Mouse (Mus musculus): Measurements from ENCODE around the gene 4930558K02Rik. TPM values are rescaled to one million over a fixed set of nuclear protein-coding genes. Genes with fewer than 3 reads are reported as not detected.

Gene 4930558K02Rik
- polyA plus RNA-seq, 1 experiment from 2014 or later: not detected

DNA sequence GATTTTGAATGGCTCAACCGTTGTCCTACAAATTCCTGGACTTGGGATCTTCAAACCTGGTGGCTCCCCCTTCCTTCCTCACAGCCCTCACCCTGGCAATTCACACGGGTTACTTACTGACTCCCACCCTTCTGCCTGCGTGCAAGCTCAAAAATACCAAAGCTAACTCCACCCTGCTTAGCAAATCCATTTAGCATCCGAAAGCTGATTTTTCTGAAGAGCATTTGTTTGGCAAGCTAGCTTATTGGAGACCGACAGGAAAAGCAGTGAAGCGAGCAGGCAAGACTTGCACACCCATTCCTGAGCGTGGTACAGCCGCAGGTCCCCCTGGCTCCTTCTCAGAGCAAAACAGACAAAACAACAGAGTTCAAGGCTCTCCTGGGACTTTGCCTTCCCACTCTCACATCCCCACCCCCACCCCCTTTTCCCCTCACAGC lies 29.2 kb upstream of the 4930558K02Rik start:
- H3K4me3 ChIP-seq (replicated peaks): no peak overlapping the region
- H3K36me3 ChIP-seq: no peaks in the 10 kb centered on the region
- no peak overlapping the region for H3K4me2 ChIP-seq
- ATAC-seq (replicated peaks; ENCODE audit: low FRiP score): no peak
- H3K9ac ChIP-seq: no peak overlapping the region
- WGBS: 21% methylated on average over 8 of the region's 8 CpGs
- peaks cover 40% of the 10 kb centered on the region for H3K4me1 ChIP-seq
- H3K27ac ChIP-seq: peak overlapping the region; percentile 82
- H3K9me3 ChIP-seq (replicated peaks): no peaks in the 10 kb centered on the region
- H3K27me3 ChIP-seq: no peaks in the 10 kb centered on the region

GRCm38 (mm10) chr1:162008208-162008607 lies 28.8 kb upstream of the 4930558K02Rik start:
- Histone ChIP-seq H3K9me3 (replicated peaks) (no peaks in the 10 kb centered on the region), H3K4me3 (replicated peaks) (no peak overlapping the region), H3K27ac (peak overlapping the region; percentile 82), H3K36me3 (no peaks in the 10 kb centered on the region), H3K9ac (no peak overlapping the region), H3K4me1 (peaks cover 37% of the 10 kb centered on the region), H3K27me3 (no peaks in the 10 kb centered on the region), H3K4me2 (no peak overlapping the region)
- ATAC-seq (replicated peaks; ENCODE audit: low FRiP score): no peak
- 43% methylated on average over 4 of the region's 4 CpGs for WGBS

GRCm38 (mm10) chr1:162006109-162006508 lies 26.7 kb upstream of the 4930558K02Rik start:
- Histone ChIP-seq H3K36me3 (no peaks in the 10 kb centered on the region), H3K4me3 (replicated peaks) (no peak overlapping the region), H3K4me2 (no peak overlapping the region), H3K4me1 (peaks cover 41% of the 10 kb centered on the region), H3K27me3 (no peaks in the 10 kb centered on the region), H3K9ac (no peak overlapping the region), H3K27ac (no peak overlapping the region), H3K9me3 (replicated peaks) (no peaks in the 10 kb centered on the region)
- no peak for ATAC-seq (replicated peaks; ENCODE audit: low FRiP score)
- WGBS: 49% methylated on average over 9 of the region's 9 CpGs

DNA sequence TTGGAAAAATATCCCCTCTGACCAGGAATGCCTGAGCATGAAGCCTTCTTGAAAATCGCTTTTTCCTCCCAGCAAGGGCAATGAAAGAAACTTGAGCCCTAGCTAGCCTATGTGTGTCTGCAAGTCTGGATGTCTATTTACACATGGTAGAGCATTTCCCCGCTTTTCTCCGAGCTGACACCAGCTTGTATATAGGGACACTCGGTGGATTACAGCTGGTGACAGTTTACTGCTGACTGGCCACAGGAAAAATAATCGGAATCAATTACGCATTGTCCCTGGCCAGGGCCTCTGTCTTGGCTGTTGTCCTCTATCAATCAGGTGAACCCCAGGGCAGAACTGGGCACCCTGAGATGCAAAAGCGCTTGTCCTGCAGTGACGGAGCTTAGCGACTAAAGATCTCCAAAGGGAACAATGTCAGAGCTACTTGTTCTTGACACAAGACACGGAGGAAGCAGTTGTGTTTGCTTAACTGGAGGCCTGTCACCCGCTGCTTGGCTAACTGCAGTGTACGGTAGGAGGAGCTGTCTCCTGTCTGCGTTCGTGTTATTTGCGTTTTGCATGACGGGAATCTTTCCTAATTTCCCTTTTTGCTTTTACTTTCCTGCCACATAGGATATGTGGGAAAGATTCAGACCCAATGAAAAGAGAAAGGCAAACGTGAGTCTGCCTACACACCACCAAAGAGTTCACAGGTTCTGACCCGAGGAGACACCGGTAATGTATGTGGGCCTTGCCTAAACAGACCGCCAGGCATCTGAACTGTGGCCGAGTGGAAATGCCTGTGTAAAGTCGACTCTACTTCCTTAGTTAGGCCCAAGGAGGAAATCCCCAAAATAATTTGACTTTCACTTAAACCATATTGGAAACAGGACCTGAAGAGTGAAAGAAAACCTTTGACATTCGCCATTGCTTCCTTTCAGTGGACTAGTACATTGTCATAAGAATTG lies 25.7 kb upstream of the 4930558K02Rik start:
- WGBS: 19% methylated on average over 23 of the region's 23 CpGs
- peak overlapping the region; percentile 43 for H3K4me2 ChIP-seq
- peak overlapping the region; percentile 7; the same call in 1 of the 2 replicates for H3K4me3 ChIP-seq (replicated peaks)
- no peaks in the 10 kb centered on the region for H3K9me3 ChIP-seq (replicated peaks)
- peak overlapping the region; percentile 31 for H3K9ac ChIP-seq
- peak; percentile 79 for ATAC-seq (replicated peaks; ENCODE audit: low FRiP score)
- H3K27me3 ChIP-seq: no peaks in the 10 kb centered on the region
- no peaks in the 10 kb centered on the region for H3K36me3 ChIP-seq
- peaks cover 49% of the 10 kb centered on the region for H3K4me1 ChIP-seq
- H3K27ac ChIP-seq: peak overlapping the region; percentile 86

DNA sequence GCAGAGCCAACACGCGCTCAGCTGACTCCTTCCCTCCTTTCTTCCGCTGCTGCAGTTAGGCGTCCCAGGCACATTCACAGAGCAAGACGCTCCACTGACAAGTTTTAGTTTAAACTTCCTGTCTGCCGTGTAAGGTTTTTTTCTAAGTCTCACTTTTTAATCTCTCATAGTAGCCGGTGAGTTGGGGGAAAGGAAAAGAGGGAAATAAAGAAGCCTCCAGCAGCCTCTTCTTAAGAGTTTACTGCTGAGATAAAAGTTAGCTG lies 25.0 kb upstream of the 4930558K02Rik start:
- peak overlapping the region; percentile 43; the same call in 1 of the 2 replicates for H3K4me2 ChIP-seq
- no peak overlapping the region for H3K9ac ChIP-seq
- H3K4me1 ChIP-seq: peaks cover 51% of the 10 kb centered on the region
- WGBS: 18% methylated on average over 7 of the region's 7 CpGs
- no peaks in the 10 kb centered on the region for H3K9me3 ChIP-seq (replicated peaks)
- no peaks in the 10 kb centered on the region for H3K27me3 ChIP-seq
- no peak overlapping the region for H3K4me3 ChIP-seq (replicated peaks)
- H3K27ac ChIP-seq: peak overlapping the region; percentile 86
- ATAC-seq (replicated peaks; ENCODE audit: low FRiP score): no peak
- H3K36me3 ChIP-seq: no peaks in the 10 kb centered on the region

GRCm38 (mm10) chr1:162003729-162004517 lies 24.5 kb upstream of the 4930558K02Rik start:
- H3K36me3 ChIP-seq: no peaks in the 10 kb centered on the region
- H3K4me1 ChIP-seq: peaks cover 50% of the 10 kb centered on the region
- no peaks in the 10 kb centered on the region for H3K9me3 ChIP-seq (replicated peaks)
- ATAC-seq (replicated peaks; ENCODE audit: low FRiP score): no peak
- H3K9ac ChIP-seq: no peak overlapping the region
- peak overlapping the region; percentile 86 for H3K27ac ChIP-seq
- H3K4me3 ChIP-seq (replicated peaks): no peak overlapping the region
- WGBS: 60% methylated on average over 14 of the region's 14 CpGs
- H3K4me2 ChIP-seq: peak overlapping the region; percentile 43; the same call in 1 of the 2 replicates
- H3K27me3 ChIP-seq: no peaks in the 10 kb centered on the region

DNA sequence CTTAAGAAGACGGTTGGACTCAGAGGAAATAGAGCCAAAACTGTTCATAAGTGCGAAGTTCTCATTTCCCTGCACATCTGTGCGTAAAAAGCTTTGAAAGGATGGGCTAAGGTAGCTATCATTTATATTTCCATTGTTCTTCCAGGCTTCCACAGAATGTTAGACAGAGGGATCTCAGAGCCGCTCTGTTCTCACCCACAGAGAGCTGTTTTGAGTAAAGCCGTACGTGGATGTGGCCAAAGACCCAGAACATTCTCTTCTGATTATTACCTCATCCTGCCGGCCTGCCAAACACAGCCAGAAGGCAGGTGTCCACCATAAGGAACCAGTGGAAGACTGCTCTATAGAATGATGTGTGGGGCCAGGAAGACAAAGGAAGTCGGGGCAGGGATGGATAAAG lies 21.9 kb upstream of the 4930558K02Rik start:
- no peaks in the 10 kb centered on the region for H3K9me3 ChIP-seq (replicated peaks)
- ATAC-seq (replicated peaks; ENCODE audit: low FRiP score): no peak
- H3K4me1 ChIP-seq: peaks cover 42% of the 10 kb centered on the region
- H3K4me3 ChIP-seq (replicated peaks): no peak overlapping the region
- H3K36me3 ChIP-seq: no peaks in the 10 kb centered on the region
- WGBS: 66% methylated on average over 8 of the region's 8 CpGs
- H3K27ac ChIP-seq: peak overlapping the region; percentile 78
- no peak overlapping the region for H3K9ac ChIP-seq
- no peaks in the 10 kb centered on the region for H3K27me3 ChIP-seq
- H3K4me2 ChIP-seq: no peak overlapping the region

- no peak overlapping the region for H3K9ac ChIP-seq
- H3K9me3 ChIP-seq (replicated peaks): no peaks in the 10 kb centered on the region
- WGBS: 3% methylated on average over 4 of the region's 4 CpGs
- H3K4me1 ChIP-seq: peaks cover 35% of the 10 kb centered on the region
- H3K4me3 ChIP-seq (replicated peaks): no peak overlapping the region
- H3K27me3 ChIP-seq: no peaks in the 10 kb centered on the region
- peak; percentile 44; the same call in 1 of the 2 replicates for ATAC-seq (replicated peaks; ENCODE audit: low FRiP score)
- peak overlapping the region; percentile 78 for H3K27ac ChIP-seq
- H3K4me2 ChIP-seq: peak overlapping the region; percentile 47
- no peaks in the 10 kb centered on the region for H3K36me3 ChIP-seq
Measured at GRCm38 (mm10) chr1:161999882-162000371, 20.5 kb upstream of the 4930558K02Rik start.

- Histone ChIP-seq H3K36me3 (no peaks in the 10 kb centered on the region), H3K9me3 (replicated peaks) (no peaks in the 10 kb centered on the region), H3K27ac (peak overlapping the region; percentile 49; the same call in 1 of the 2 replicates), H3K9ac (no peak overlapping the region), H3K4me1 (peaks cover 29% of the 10 kb centered on the region), H3K4me2 (no peak overlapping the region), H3K4me3 (replicated peaks) (no peak overlapping the region), H3K27me3 (no peaks in the 10 kb centered on the region)
- WGBS: 34% methylated on average over 5 of the region's 5 CpGs
- no peak for ATAC-seq (replicated peaks; ENCODE audit: low FRiP score)
Measured at GRCm38 (mm10) chr1:161999338-161999737, 19.9 kb upstream of the 4930558K02Rik start.

DNA sequence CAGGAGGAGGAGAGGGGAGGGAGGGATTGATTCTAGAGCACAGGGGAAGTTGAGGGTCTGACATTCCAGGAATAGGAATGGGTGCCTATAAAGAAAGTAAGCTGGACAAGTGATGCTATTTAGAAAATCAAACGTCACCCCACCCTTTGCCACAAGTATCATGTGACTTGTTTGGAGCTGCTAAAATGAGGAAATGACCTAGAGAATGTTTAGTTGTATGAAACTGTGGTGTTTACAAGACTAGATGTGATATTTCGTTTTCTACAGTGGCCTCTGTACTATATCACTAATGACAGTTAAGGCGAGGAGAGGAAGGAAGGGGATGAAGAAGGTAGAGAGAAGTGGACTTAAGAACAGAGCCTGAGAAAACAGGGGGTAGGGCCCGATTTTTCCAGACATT lies 19.3 kb upstream of the 4930558K02Rik start:
- H3K27ac ChIP-seq: no peak overlapping the region
- H3K4me3 ChIP-seq (replicated peaks): no peak overlapping the region
- no peaks in the 10 kb centered on the region for H3K9me3 ChIP-seq (replicated peaks)
- no peaks in the 10 kb centered on the region for H3K27me3 ChIP-seq
- no peaks in the 10 kb centered on the region for H3K36me3 ChIP-seq
- H3K4me1 ChIP-seq: peaks cover 24% of the 10 kb centered on the region
- WGBS: 63% methylated on average over 4 of the region's 4 CpGs
- no peak overlapping the region for H3K9ac ChIP-seq
- no peak overlapping the region for H3K4me2 ChIP-seq
- no peak for ATAC-seq (replicated peaks; ENCODE audit: low FRiP score)

GRCm38 (mm10) chr1:161992389-161992788 lies 13.0 kb upstream of the 4930558K02Rik start:
- Histone ChIP-seq H3K36me3 (no peaks in the 10 kb centered on the region), H3K9me3 (replicated peaks) (no peaks in the 10 kb centered on the region), H3K4me2 (no peak overlapping the region), H3K27me3 (no peaks in the 10 kb centered on the region), H3K4me3 (replicated peaks) (no peak overlapping the region), H3K9ac (no peak overlapping the region), H3K4me1 (peaks cover 20% of the 10 kb centered on the region), H3K27ac (no peak overlapping the region)
- WGBS: 92% methylated on average over 7 of the region's 7 CpGs
- no peak for ATAC-seq (replicated peaks; ENCODE audit: low FRiP score)

DNA sequence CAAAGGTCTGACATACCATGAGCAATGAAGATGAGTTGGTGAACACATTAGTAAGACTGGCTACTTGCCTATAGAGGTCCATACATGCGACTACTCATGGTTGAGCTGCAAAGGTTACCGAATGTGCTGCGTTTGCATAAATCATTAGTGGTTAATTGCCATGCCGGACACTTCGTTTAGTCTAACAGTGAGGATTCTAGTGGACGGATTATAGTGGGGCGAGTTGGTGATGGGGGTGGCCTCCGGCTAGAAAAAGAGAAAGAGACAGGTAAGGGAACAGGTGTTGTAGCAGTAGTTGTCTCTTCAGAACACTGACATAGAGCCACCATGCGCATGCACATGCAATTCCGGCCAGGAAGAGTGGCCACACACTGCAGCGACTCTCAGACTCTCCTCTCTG lies 12.4 kb upstream of the 4930558K02Rik start:
- no peak for ATAC-seq (replicated peaks; ENCODE audit: low FRiP score)
- 83% methylated on average over 11 of the region's 11 CpGs for WGBS
- no peaks in the 10 kb centered on the region for H3K27me3 ChIP-seq
- H3K9ac ChIP-seq: no peak overlapping the region
- no peak overlapping the region for H3K4me3 ChIP-seq (replicated peaks)
- H3K36me3 ChIP-seq: no peaks in the 10 kb centered on the region
- H3K27ac ChIP-seq: no peak overlapping the region
- no peak overlapping the region for H3K4me2 ChIP-seq
- H3K4me1 ChIP-seq: peaks cover 20% of the 10 kb centered on the region
- H3K9me3 ChIP-seq (replicated peaks): no peaks in the 10 kb centered on the region
